Mouse (Mus musculus) intestine, embryonic 16.5 days (tissue): ENCODE data around the gene Agl. TPM values are rescaled to one million over a fixed set of nuclear protein-coding genes. Genes with fewer than 3 reads are reported as not detected.
"Not testable (repeated sequence)": the region's sequence is repeated elsewhere in the genome, so short reads cannot be mapped to it uniquely, and the experiment has no call there.

Experiments
- ATAC-seq: fragments of 200-750 bp; cut with Nextera tagmentation; 2 replicates; pipeline ENCODE4 v1.8.0; 2017; ENCODE audit warnings: moderate TSS enrichment, moderate library complexity
- H3K27ac ChIP-seq: fragments of 300-500 bp; sonication (generic); 2 replicates; pipeline ENCODE4 v1.5.1; 2014; ENCODE audit warnings: mild to moderate bottlenecking, low read length
- H3K27me3 ChIP-seq: fragments of 300-500 bp; sonication (generic); replicated peaks from 2 replicates; pipeline ENCODE4 v1.6.1; 2014; ENCODE audit warnings: low read length, control low read depth, mixed read lengths; ENCODE audit not compliant: control insufficient read depth, insufficient read depth
- H3K36me3 ChIP-seq: fragments of 300-500 bp; sonication (generic); 2 replicates; pipeline ENCODE4 v1.6.1; 2014; ENCODE audit warnings: low read length, control low read depth; ENCODE audit not compliant: control insufficient read depth, insufficient read depth
- H3K4me1 ChIP-seq: fragments of 300-500 bp; sonication (generic); 2 replicates; pipeline ENCODE4 v1.6.1; 2014; ENCODE audit warnings: low read length, control low read depth, mixed read lengths; ENCODE audit not compliant: control insufficient read depth, insufficient read depth
- H3K4me2 ChIP-seq: fragments of 300-500 bp; sonication (generic); 2 replicates; pipeline ENCODE4 v1.6.1; 2014; ENCODE audit warnings: low read depth, low read length, control low read depth
- H3K4me3 ChIP-seq: fragments of 300-500 bp; sonication (generic); 2 replicates; pipeline ENCODE4 v1.5.1; 2014; ENCODE audit warnings: mild to moderate bottlenecking, low read length
- H3K9ac ChIP-seq: fragments of 300-500 bp; sonication (generic); 2 replicates; pipeline ENCODE4 v1.6.1; 2014; ENCODE audit warnings: low read depth, low read length
- H3K9me3 ChIP-seq: fragments of 300-500 bp; sonication (generic); 2 replicates; pipeline ENCODE4 v1.6.1; 2016; ENCODE audit warnings: low read length, control low read depth; ENCODE audit not compliant: control insufficient read depth
- WGBS: fragments of 180-500 bp; shearing (Covaris S2); extraction: QIAGEN DNeasy Blood & Tissue Kit; methylation state at CpG from one replicate; pipeline ENCODE4 v1.1.7; 2014; 5-methylcytosine and 5-hydroxymethylcytosine counted together
- polyA plus RNA-seq: library from polyadenylated mRNA; unstranded; fragments of >200 nt; fragmentation: Nextera tagmentation; extraction: Ambion mirVana; gene quantifications from 2 replicates; pipeline ENCODE4 v1.2.1, GENCODE M21; 2015

Gene Agl
- polyA plus RNA-seq, 1 experiment from 2014 or later, result 10.3 TPM

GRCm38 (mm10) chr3:116776961-116777360 lies 31.0 kb downstream of the Agl start:
- Histone ChIP-seq H3K4me3 (no peak overlapping the region), H3K36me3 (peaks cover 7% of the 10 kb centered on the region), H3K4me2 (no peak overlapping the region), H3K9ac (no peak overlapping the region), H3K27me3 (no peaks in the 10 kb centered on the region), H3K9me3 (no peaks in the 10 kb centered on the region), H3K27ac (no peak overlapping the region), H3K4me1 (no peaks in the 10 kb centered on the region)
- ATAC-seq, result no peak
- 71% methylated on average over 2 of the region's 2 CpGs for WGBS

- H3K27ac ChIP-seq, result no peak overlapping the region
- no peaks in the 10 kb centered on the region for H3K27me3 ChIP-seq
- no peaks in the 10 kb centered on the region for H3K4me1 ChIP-seq
- peaks cover 6% of the 10 kb centered on the region for H3K36me3 ChIP-seq
- ATAC-seq, result no peak
- 85% methylated on average over 12 of the region's 12 CpGs for WGBS
- H3K4me3 ChIP-seq, result no peak overlapping the region
- H3K9ac ChIP-seq, result no peak overlapping the region
- H3K9me3 ChIP-seq, result no peaks in the 10 kb centered on the region
- H3K4me2 ChIP-seq, result no peak overlapping the region
Observed at GRCm38 (mm10) chr3:116773836-116774235, 34.1 kb downstream of the Agl start.

GRCm38 (mm10) chr3:116771597-116771996 lies 36.4 kb downstream of the Agl start:
- Histone ChIP-seq H3K4me1 (no peaks in the 10 kb centered on the region), H3K27me3 (no peaks in the 10 kb centered on the region), H3K4me3 (no peak overlapping the region), H3K9ac (no peak overlapping the region), H3K9me3 (no peaks in the 10 kb centered on the region), H3K27ac (no peak overlapping the region), H3K4me2 (no peak overlapping the region), H3K36me3 (peaks cover 6% of the 10 kb centered on the region; the same call in 1 of the 2 replicates)
- no peak for ATAC-seq
- 84% methylated on average over 2 of the region's 2 CpGs for WGBS

GRCm38 (mm10) chr3:116766963-116767362 lies 41.0 kb downstream of the Agl start:
- H3K9me3 ChIP-seq, H3K36me3 ChIP-seq, H3K4me2 ChIP-seq, H3K27me3 ChIP-seq, H3K4me3 ChIP-seq, H3K4me1 ChIP-seq, ATAC-seq, H3K27ac ChIP-seq, H3K9ac ChIP-seq: not testable (repeated sequence)
- WGBS, result 91% methylated on average over 7 of the region's 7 CpGs

GRCm38 (mm10) chr3:116752818-116753217 lies 55.1 kb downstream of the Agl start:
- no peak for ATAC-seq
- no peak overlapping the region for H3K4me2 ChIP-seq
- no peak overlapping the region for H3K4me3 ChIP-seq
- H3K4me1 ChIP-seq, result no peaks in the 10 kb centered on the region
- H3K36me3 ChIP-seq, result peaks cover 6% of the 10 kb centered on the region; the same call in 1 of the 2 replicates
- no peak overlapping the region for H3K27ac ChIP-seq
- no peak overlapping the region for H3K9ac ChIP-seq
- H3K9me3 ChIP-seq, result no peaks in the 10 kb centered on the region
- H3K27me3 ChIP-seq, result no peaks in the 10 kb centered on the region
- 93% methylated on average over 8 of the region's 8 CpGs for WGBS

- Histone ChIP-seq H3K27ac (no peak overlapping the region), H3K4me3 (no peak overlapping the region), H3K36me3 (peaks cover 6% of the 10 kb centered on the region; the same call in 1 of the 2 replicates), H3K9ac (no peak overlapping the region), H3K27me3 (no peaks in the 10 kb centered on the region), H3K4me1 (no peaks in the 10 kb centered on the region), H3K9me3 (no peaks in the 10 kb centered on the region), H3K4me2 (no peak overlapping the region)
- ATAC-seq, result no peak
- WGBS, result 89% methylated on average over 4 of the region's 4 CpGs
Observed at GRCm38 (mm10) chr3:116751191-116751860, 56.6 kb downstream of the Agl start.

GRCm38 (mm10) chr3:116748391-116749170 lies 59.4 kb downstream of the Agl start:
- no peak overlapping the region for H3K4me3 ChIP-seq
- no peak overlapping the region for H3K27ac ChIP-seq
- H3K9me3 ChIP-seq, result no peaks in the 10 kb centered on the region
- no peak for ATAC-seq
- 0 out of 2 replicates have a peak, but pooled peaks cover 6% of the 10 kb centered on the region for H3K36me3 ChIP-seq
- WGBS, result 63% methylated on average over 8 of the region's 8 CpGs
- H3K27me3 ChIP-seq, result no peaks in the 10 kb centered on the region
- no peak overlapping the region for H3K4me2 ChIP-seq
- no peaks in the 10 kb centered on the region for H3K4me1 ChIP-seq
- no peak overlapping the region for H3K9ac ChIP-seq

- not testable (repeated sequence) for H3K27me3 ChIP-seq, H3K4me1 ChIP-seq, H3K27ac ChIP-seq, ATAC-seq, H3K36me3 ChIP-seq, H3K4me2 ChIP-seq, H3K9me3 ChIP-seq, H3K4me3 ChIP-seq, H3K9ac ChIP-seq
- WGBS, result 90% methylated on average over 7 of the region's 7 CpGs
Observed at GRCm38 (mm10) chr3:116747648-116748047, 60.3 kb downstream of the Agl start.

GRCm38 (mm10) chr3:116740963-116741362 lies 67.0 kb downstream of the Agl start:
- no peak overlapping the region for H3K4me2 ChIP-seq
- no peak overlapping the region for H3K4me3 ChIP-seq
- no peaks in the 10 kb centered on the region for H3K27me3 ChIP-seq
- no peaks in the 10 kb centered on the region for H3K4me1 ChIP-seq
- 82% methylated on average over 9 of the region's 9 CpGs for WGBS
- no peak overlapping the region for H3K27ac ChIP-seq
- no peak for ATAC-seq
- no peaks in the 10 kb centered on the region for H3K9me3 ChIP-seq
- no peaks in the 10 kb centered on the region for H3K36me3 ChIP-seq
- no peak overlapping the region for H3K9ac ChIP-seq
